Mouse (Mus musculus): ENCODE measurements around the gene Pkn1.

The Pkn1 gene

DNA sequence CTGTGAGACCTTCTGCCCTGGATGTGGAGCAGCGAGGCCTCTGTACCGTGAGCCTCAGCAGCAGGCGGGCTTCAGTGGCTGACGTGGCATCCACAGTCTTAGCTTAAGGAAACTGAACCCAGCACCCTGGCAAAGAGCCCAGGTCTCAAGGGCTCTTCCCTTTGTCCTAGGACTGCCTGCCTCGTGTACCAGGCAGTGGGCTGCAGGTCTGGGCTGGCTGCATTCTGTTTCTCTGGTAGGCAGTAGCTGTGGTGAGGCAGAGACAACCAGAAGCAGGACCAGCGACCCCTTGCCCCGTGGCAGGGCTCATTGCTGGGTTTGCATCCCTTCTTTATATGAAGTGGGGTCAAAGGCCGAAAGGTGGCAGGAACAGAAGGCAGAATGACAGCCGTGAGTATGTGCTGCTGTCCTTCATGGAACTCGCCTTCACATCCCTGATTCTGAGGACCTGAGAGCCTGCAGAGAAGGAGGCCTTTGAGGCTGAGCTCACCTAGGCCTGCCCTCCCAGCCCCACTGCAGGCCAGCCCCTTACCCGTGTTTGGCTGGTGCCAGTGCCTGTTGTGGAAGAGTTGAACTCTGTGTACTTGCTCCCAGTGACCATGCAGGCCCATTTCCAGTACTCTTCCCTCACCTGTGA is 24.6 kb upstream of the Pkn1 start:
- DNase-seq, result no peak

DNA sequence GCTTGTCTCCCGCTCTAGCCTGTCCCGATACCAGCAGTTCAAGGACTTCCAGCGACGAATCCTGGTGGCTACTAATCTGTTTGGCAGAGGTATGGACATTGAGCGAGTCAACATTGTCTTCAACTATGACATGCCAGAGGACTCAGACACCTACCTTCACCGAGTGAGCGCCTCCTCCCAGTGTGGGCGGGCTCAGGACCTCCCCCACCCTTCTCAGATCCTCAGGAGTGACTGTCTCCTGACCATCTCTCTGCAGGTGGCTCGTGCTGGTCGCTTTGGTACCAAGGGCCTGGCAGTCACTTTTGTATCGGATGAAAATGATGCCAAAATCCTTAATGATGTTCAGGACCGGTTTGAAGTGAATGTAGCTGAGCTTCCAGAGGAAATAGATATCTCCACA is 23.7 kb upstream of the Pkn1 start:
- no peak for DNase-seq

DNA sequence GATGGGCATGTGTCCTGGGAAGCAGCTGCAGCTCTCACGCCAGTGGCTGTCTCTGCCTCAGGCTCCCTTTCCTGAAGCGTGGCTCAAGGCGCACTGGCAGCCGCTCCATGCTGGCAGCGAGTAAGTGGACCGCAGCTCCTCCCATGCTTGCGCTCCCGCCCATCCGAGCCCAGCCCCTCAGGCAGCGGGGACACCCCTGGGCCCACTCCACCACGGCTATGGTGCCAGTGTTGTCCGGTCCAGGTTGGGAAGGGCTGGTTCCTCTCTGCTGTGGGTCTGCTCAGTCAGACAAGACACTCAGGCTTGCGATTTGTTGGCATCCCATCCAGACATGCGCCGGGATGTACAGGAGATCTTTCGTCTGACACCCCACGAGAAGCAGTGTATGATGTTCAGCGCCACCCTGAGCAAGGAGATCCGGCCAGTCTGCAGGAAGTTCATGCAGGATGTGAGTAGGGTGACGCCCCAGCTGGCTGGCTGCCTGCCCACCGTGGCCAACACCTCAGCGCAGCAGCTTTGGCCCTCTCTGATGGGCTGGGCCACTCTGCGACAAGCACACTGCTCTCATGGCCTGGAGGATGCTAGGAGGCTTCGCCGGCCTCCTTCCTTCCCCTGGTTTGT is 22.5 kb upstream of the Pkn1 start:
- DNase-seq, result no peak

DNA sequence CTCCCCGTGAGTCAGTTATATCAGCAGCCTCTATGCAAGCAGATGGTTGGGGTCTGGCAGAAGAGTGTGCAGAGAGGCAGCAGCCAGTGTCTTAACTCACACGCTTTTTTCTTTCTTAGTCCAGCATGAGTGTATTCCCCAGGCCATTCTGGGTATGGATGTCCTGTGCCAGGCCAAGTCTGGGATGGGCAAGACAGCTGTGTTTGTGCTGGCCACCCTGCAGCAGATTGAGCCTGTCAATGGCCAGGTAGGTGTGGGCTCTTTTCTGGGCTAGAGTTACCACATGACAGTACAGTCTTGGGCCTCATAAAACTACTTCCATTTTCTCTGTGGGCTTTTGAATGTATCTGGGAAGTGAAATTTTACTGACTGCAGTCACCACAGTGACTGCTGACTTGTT is 20.7 kb upstream of the Pkn1 start:
- no peak for DNase-seq

DNA sequence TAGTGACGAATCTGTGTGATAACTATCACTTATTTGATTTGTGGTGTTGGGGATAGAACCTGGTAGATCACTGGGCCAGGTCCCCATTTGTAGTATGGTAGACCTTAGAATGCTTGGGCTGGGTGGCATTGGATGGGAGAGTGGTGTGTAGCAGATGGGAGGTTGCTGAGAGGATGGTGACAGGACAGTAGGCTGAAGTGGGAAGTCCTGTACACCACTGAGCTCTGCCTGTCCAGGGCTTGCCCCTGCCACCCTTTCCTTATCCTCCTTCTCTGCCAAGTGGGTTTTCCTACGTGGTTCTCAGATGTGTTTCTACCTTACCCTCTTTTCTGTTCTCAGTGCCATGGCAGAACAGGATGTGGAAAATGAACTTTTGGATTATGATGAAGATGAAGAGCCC is 20.1 kb upstream of the Pkn1 start:
- no peak for DNase-seq

DNA sequence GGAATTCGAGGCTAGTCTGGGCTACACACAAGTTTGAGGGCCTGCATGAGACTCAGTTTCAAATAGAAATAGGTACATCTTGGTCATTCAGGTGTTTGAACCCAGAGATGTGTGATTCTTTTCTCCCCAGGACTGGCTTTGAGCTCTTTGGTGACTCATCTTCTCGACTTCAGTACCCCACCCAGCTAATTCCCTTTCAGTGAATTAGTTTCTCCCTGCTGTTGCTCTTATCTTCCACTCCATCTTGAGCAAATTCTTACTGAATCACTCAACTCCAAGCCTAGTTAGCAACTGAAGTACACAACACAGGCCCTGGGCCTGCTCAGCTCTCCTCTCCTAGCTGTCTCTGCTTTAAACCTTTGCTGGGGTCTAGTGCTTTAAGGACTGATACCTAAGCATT is 17.6 kb upstream of the Pkn1 start:
- no peak for DNase-seq

DNA sequence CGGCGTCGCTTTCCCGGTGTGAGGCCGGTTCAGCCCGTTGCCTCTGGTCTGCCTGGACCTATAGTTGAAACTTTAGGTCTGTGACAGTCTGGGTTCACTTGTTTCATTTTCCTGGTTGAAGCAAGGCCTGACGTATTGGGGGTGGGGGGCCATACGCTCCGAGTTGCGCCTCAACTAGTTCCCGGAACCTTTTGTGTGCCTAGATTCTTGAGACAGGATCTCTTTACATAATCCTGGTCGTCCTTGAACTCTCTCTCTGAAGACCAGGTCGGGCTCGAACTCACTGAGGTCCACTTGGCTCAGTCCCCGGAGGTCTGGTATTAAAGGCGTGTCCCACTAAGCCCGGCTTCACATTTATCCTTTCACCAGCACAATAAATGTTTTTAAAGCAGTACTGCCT is 16.8 kb upstream of the Pkn1 start:
- DNase-seq, result no peak

DNA sequence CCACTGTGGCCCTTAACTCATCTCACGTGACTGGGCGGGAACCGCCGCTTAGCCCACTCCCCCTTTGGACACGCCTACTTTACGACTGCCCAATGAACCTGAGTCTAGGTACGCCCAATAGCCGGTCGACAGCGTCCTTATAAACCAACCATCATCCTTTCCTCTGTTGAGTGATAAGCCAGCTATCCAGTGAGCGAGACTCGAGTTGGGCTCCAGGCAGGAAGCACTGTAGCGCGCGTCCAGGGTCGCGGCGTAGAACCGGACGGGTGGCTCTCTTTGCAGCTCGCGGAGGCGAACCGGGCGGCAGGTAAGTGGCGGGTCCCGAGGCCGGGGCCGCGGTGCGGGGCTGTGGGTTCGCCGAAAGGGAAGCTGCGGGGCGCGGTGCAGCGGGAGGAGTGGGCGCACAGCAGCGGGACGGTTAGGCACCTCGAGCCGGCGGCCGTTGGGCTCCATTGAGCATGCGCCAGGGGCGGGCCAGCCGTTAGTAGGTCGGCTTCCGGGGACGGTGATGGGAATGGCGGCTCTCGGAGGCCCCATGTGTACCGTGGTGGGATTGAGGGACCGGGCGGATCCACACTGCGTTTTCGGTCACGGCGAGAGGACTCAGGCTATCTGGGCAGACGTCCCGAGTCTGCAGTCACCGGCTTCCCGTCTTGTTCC is 16.2 kb upstream of the Pkn1 start, which contains the start of gene Ddx39:
Ddx39 (plus strand) TSS at position 147 of the 660 bp plus-strand sequence.
- peak; percentile 93 for DNase-seq

DNA sequence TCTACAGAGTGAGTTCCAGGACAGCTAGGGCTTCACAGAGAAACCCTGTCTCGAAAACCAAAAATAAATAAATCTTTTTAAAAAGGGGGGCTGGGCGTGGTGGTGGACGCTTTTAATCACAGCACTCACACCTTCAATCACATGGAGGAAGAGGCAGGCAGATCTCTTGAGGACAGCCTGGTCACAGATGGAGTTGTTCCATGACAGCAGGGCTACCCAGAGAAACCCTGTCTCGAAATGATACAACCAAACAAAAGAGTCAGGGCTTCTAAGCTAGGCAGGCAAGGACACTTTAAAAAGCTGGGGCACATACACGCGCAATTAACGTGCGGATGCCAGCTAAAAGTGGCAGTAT is 15.7 kb upstream of the Pkn1 start:
- no peak for DNase-seq

DNA sequence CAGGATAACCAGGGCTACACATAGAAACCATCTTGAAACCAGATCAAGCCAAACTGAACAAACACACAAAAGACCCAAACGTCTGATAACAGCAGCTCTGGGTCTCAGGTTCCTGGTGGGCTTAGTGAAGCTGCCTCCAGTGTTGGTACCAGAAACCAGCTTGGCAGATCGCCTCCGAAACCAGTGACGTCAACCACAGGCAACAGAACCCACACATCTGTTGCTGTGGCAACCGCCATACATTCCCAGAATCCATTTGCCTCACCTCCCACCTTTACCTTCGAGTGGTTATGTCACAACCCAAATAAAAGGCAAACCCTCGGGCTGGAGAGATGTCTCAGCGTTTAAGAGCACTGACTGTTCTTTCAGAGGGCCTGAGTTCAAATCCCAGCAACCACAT is 8.6 kb upstream of the Pkn1 start:
- DNase-seq, result no peak

DNA sequence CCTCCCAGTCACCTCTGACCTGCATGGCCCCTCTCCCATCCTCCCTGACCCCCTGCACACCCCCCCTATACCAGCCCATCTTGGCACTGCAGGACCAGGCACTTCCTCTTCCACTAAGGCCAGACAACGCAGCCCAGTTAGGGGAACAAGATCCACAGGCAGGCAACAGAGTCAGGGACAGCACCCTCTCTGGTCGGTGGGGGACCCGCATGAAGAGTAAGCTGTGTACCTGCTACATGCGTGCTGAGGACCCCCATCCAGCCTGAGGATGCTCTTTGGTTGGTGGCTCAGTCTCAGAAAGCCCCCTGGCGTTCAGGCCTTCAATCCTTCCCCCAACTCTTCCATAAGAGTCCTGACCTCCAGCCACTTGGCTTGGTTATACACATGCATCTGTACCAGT is 7.4 kb upstream of the Pkn1 start:
- DNase-seq, result no peak

DNA sequence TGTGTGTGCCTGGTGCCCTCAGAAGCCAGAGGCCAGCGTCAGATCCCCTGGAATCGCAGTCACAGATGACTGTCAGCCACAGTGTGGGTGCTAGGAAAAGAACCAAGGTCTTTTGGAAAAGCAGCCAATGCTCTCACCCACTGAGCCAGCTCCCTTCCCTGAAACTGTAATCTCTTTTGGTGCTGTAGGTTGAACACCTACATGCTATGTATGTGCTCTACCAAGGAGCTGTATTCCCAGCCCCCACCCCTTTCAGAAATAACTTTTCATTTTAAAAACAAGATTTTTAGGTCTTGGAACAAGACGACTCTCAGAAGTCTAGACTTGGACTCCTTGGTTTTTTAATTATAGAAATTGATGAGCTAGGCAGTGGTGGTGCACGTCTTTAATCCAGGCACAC is 4.4 kb upstream of the Pkn1 start:
- DNase-seq, result no peak

DNA sequence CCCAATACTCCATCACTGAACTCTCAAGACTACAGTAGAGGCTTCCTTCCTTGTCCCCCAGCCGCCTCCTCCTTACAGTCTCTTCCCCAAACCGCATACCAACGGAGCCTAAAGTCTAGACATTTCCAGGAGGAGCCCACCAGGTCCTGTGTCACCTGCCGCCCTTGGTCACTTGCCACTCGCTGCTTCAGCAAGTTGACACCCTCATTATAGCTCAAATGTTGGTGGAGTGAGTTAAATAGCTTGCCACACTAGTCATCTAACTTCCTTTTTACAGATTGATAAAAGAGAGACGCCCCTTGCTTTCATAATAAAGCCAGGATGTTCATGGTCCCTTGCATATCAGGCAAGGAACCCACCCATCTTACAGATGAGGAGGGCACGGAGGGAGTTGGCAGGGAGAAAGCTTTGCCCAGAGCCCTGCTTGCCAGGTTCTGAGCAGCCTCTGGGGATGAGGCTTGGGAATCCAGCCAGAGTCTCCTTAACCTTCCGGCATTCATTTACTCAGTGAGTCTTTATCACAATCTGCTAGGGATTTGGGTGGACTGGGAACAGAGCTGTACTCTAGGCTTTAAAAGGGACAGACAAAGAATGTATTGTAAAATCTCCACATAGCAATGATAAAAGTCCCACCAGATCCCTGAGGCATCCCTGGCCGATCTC is 1.6 kb upstream of the Pkn1 start:
- DNase-seq, result peak; percentile 15

DNA sequence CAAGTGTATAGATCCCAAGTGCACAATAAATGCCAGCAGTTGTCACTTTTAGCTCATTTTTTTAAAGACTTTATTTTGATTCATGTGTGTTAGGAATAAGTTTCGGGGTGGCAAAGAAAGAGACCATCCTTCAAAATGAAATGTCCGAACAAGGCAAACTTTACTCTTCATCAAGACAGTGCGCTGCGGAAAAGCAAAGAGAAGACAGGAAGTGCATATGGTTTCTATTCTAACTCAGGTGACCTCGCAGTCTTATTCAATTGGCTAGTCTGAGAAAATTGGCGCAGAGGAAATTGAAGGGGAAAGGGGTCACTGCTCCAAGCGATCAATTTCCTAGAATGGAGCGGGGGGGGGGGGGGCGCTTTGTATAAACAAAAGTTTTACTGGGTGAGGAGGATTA is 587 bp upstream of the Pkn1 start:
- DNase-seq, result peak; percentile 28

DNA sequence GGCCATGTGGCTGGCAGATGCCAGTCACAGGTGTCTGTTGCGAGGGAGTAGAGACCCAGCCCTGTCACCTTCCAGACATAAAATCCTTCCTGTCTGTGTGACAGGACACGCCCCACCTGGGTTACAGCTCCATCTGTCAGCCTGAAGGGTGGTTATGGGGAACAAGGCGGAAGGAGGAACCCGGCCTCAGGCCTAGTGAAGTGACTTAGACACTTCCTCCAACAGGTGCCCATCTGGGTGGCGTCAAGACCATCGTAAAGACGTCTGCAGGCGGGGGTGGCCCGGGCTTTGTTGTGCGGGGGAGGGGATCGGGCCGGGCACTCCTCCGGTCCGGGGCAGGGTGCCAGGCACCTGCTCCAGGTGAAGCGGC is 703 bp downstream of the Pkn1 start:
- DNase-seq, result peak; percentile 80

DNA sequence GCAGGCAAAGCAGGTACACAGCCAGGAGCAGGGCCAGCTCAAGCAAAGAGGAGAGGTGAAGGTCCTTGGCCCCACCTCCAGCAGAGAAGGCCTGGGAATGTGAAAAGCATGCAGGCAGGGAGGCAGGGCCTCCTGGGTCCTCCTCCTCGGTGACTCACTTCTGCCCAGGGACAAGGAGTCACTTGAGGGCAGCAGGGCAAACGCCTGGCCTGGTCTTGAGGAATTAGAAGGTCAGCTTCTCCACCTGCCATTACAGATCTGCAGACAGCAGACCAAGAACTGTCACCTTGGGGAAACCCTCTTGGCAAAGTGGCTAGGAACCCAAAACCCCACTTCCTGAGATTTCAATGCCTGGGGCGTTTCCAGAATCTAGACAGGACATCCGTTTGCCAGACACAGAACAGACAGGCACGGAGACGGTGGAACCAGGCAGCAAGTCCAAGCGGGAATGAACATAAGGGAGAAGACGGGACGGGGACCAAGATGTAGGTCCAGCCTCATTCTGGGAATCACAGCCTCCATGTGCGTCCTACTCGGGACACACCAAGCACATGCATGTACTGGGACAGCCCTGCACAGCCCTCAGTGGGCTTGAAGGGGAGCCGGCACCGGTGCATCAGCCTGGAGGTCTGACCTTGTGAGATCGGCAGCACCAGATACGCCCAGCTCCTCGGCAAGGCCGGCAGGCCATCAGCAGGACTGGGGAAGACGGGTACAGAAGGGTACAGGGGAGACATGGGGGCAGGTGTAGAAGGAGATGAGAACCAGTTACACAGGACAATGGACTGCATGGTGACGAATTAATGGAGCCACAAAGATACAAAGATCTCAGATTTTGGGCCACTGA is 1.4 kb downstream of the Pkn1 start:
- peak; percentile 47 for DNase-seq

DNA sequence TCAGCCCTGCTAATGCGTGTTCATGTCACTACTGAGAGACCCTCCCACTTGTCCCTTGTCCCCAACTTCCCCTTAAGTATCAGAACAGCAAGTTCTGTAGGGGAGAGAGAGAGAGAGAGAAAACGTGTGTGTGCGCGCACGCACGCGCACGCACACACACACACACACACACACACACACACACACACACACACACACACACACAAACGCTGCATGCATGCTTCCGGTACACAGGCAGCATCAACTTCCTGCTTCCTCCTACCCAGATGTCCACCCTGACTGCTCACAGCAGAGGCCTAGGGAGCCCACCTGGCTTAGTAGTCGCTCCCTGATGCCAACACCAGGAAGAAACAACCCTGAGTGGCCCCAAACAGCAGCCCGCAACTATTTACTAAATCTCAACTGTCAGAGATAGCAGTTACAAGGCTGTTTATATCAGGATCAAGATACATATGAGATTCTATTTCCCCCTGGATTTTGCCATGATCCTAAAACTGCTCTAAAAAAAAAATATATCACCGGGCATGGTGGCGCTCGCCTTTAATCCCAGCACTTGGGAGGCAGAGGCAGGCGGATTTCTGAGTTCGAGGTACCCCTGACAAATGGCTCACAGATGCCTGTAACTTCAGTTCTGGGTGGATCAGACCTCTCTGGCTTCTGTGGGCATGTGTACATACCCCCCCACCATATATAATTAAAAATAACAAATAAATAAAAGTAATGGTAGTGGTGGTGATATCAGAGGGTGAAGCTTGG is 3.5 kb downstream of the Pkn1 start:
- DNase-seq, result peak; percentile 74

DNA sequence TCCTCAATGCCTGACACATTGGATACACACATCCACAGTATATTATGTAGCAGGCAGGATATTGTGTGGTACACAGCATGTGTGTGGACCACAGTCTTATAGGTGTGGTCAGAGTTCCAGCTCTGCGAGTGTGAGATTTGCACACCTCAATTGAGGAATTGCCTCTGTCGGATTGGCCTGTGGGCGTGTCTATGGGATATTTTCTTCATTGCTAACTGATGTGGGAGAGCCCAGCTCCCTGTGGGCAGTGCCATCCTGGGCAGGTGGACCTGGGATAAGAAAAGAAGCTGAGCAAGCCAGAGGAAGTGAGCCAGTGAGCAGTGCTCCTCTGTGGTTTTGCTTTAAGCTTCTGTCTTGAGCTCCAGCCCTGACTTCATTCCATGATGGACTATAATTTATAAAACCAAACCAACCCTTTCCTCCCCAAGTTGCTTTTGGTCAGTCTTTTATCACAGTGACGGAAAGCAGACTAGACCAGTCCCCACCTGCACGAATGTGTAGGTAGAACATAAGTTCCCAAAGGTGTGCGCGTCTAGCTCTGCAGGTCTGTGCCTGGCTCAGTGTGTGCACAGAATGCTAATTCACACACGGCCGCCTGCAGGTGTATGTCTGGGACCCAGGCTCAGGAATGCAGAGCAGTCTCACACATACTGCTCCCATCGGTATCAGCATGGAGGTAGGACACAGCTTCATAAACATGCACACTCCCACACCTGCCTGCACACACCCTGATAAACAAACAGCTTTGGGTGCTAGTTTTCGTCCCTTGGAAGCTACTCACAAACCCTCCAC is 4.4 kb downstream of the Pkn1 start:
- no peak for DNase-seq

DNA sequence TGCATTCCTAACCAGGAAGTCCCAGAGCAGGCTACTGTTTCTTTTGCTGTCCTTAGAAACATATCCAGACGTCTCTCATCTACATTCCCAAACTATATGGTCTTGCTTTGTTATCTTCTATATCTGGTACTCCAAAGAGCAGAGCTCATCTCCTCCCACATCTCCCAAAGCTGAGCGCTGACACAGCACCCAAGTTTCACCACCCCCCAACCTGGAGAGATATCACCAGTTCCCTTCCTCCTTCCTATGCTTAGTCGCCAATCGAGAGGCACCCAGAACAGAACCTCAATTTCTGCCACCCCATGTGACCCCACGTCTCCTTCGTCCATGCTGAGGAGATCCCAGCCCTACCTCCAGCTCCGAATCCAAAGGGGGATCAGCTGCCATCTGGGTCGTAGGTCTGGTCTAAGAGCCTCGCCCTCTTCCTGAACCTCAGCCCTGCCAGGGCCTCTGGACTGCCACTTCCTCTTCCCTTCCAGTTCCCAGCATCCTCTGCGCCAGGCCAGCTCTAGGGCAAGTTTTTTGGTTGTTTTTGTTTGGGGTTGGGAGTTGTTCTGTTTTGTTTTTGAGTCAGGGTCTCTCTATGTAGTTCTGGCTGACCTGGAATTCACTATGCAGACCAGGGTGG is 5.3 kb downstream of the Pkn1 start:
- DNase-seq, result peak; percentile 62

DNA sequence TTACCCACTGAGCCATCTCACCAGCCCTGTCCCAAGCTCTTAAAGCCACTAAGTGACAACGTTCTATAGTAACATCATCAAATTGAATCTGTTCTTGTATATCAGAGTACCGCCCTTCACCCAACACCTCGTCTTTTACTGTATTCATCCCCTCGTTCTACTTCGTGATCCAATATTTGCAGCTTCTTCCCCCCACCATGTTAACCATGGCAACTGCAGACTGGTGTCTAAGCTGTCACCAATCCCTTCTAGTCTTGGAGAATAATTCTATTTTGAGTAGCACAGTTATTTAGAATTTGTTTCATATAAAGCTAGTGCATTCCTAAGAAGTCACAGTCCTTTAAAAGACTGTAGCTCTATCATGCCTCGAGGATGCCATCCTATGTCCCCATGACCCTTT is 9.7 kb downstream of the Pkn1 start:
- DNase-seq, result no peak

DNA sequence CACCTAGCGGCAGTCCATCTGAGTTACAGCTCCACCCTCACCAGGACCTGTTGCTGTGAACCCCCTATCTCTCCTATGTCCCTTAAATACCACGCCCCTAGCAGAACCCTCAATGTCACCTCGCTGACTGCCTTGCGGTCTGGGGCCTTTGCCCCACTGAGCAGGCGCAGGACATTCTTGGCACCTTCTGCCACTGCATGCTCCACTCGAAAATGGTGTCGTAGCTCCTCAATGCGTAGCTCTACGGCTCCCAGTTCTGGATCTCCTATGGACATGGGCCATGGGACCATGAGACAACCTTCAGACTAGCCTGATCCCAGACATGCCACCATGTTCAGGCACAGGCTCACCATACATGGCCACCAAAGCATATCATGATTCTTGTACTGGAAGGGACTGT is 14.5 kb downstream of the Pkn1 start:
- DNase-seq, result no peak

All from thymus, postnatal 4 days (tissue).